Mouse (Mus musculus): ENCODE measurements around the gene Hist2h2aa1. TPM values are rescaled to one million over a fixed set of nuclear protein-coding genes. Genes with fewer than 3 reads are reported as not detected.
"Not testable (repeated sequence)": the region's sequence is repeated elsewhere in the genome, so short reads cannot be mapped to it uniquely, and the experiment has no call there.

The Hist2h2aa1 gene
- not detected in 2 replicates for total RNA-seq (2015)
- total RNA-seq (2017): 7,846 and 10,813 TPM in 2 replicates

DNA sequence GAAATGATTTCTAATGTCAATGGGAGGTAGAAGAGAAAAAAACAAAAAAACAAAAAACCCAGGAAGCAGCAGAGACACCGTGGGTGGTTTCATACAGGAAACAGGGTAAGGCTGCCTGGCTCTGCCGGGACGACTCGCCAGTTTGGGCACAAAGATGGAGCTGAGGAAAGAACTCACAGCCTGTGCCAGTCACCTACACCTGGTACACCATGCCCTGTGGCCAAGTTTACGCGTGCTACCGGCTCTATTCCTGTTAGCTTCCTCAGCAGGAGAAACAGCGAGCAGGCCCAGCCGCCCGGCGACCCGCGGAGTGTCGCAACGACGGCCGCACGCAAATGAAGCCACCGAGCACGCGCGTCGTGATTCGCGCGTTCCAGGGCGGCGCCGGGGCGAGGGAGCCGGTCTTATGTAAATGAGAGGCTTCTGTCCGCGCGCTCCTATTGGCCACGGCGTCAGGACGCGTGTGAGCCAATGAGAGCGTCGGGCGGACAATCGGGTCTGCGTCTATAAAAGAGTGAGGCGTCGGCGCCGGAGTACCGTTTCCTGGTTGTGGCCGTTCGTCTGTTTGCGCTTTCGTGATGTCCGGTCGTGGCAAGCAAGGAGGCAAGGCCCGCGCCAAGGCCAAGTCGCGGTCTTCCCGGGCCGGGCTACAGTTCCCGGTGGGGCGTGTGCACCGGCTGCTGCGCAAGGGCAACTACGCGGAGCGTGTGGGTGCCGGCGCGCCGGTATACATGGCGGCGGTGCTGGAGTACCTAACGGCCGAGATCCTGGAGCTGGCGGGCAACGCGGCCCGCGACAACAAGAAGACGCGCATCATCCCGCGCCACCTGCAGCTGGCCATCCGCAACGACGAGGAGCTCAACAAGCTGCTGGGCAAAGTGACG, at the start of gene Hist2h2aa1:
Gene Hist2h2aa1, plus strand, starts transcription at position 495 of the 884 bp plus-strand sequence.
- ATAC-seq (replicated peaks; ENCODE audit: poor library complexity): peak; percentile 62

DNA sequence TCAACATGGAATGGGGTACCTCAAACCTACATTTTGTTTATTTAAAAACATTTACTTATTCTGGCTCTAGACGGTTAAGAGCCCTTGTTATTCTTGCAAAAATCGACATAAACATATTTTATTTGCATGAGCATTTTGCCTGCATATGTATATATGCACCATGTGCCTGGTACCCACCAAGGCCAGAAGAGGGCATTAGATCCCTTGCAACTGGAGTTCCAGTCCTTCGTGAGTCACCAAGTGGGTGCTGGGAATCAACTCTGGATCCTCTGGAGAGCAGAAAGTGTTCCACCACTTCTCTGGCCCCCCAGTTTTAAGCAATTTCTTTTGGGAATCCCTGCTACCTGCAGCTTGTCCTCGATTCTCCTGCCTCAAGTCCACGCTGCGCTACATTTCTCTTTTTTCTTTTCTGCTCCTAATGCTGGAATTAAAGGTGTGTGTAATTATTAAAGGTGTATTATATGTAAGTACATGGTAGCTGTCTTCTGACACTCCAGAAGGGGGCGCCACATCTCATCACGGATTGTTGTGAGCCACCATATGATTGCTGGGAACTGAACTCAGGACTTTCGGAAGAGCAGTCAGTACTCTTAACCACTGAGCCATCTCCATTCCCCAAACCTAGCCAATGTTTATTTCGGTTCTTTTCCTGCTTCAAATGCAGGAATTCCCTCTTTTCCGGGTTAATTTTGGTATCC, 49.5 kb upstream of the Hist2h2aa1 start:
- ATAC-seq (replicated peaks; ENCODE audit: poor library complexity): no peak

- no peak for ATAC-seq (replicated peaks; ENCODE audit: poor library complexity)
These were observed 48.7 kb upstream of the Hist2h2aa1 start for GRCm38 (mm10) chr3:96196437-96197128.

DNA sequence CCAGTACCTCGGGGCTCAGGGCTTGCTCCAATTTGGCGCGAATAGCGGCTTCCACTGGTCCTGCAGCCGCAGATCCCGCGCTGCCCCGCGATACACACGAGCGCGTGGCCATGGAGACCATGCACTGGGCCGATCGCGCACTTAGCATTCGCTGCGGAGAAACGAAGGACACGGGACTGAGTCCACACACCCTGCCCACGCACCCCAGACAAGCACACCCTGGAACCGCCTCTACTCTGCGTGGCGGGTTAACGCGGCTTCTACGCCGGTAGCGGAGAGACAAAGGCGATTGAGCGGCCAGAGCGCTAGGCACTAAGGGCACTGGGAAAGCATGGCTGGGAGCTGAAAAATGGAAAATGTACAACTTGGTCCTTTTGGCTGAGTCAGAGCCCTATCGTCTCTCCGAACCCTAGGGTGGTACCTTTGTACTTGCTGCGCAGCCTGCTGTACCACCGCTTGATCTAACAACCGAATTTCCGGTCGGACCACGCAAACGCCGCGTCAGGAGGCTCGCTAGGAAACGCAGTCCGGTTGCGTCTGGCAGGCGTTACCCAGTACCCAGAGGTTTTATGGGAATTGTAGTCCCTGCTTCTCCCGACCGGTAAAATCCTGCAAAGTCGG, 48.1 kb upstream of the Hist2h2aa1 start:
- peak; percentile 77 for ATAC-seq (replicated peaks; ENCODE audit: poor library complexity)

- ATAC-seq (replicated peaks; ENCODE audit: poor library complexity): peak; percentile 43
These were observed 47.1 kb upstream of the Hist2h2aa1 start for GRCm38 (mm10) chr3:96198181-96198580.

DNA sequence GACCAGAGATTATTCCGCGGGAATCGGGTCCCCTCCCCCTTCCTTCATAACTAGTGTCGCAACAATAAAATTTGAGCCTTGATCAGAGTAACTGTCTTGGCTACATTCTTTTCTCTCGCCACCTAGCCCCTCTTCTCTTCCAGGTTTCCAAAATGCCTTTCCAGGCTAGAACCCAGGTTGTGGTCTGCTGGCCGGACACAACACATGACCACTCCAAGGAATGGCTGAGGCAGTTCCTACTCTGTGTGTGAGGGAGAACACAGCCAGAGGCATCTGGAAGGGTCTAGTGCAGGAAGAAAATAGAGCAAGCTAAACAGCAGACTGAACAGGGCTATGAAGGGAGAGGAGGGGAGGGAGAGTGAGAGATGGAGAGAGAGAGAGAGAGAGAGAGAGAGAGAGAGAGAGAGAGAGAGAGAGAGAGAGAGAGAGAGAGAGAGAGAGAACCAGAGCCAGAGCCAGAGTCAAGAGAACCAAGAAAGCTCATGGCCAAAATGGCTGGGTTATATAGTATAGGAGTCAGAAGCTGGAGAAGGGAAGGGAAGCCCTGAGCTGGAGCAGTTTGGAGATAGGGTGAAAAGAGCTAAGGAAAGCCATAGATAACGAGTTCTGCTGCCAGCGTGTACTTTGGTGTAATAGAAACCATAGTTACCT, 46.6 kb upstream of the Hist2h2aa1 start:
- ATAC-seq (replicated peaks; ENCODE audit: poor library complexity): not testable (repeated sequence)

DNA sequence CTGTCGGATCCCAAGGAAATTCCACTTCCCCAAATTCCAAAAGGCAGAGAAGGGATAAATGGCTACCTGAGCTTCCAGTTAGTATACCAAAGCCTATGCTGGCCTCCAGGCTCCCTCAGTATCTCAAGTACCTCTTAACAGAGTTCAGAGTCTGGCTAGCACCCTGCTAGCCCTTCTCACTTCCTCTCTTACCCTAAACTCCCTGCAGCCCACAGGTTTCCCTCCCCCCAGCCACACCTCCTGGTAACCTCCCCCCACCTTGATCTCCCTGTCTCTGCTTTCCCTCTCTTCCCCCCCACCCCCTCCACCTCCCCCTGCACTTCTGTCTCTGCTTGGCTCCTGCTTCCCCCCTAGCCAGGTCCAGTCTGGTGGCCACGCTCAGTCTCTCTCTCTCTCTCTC, 45.6 kb upstream of the Hist2h2aa1 start:
- ATAC-seq (replicated peaks; ENCODE audit: poor library complexity): no peak

- ATAC-seq (replicated peaks; ENCODE audit: poor library complexity): no peak
These were observed 37.5 kb upstream of the Hist2h2aa1 start for GRCm38 (mm10) chr3:96207819-96208218.

DNA sequence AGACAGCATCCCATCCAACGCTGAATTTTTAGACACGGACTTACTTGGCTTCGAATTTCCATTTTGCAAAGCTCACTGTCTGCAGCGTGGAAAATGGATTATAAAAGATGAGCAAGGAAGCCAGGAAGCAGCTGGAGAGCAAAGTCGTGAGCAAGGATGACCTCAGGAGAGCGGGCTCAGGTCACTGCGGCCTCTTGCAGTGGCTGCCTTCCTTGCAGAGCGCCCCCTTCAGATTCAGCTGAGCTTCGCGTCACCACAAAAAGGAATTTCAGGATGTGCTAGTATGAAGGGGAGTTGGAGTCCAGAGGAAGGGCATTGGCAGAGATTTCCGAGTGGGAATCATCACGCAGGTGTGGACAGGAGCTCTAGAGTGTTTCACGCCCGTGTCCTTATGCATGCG, 36.1 kb upstream of the Hist2h2aa1 start:
- ATAC-seq (replicated peaks; ENCODE audit: poor library complexity): no peak

DNA sequence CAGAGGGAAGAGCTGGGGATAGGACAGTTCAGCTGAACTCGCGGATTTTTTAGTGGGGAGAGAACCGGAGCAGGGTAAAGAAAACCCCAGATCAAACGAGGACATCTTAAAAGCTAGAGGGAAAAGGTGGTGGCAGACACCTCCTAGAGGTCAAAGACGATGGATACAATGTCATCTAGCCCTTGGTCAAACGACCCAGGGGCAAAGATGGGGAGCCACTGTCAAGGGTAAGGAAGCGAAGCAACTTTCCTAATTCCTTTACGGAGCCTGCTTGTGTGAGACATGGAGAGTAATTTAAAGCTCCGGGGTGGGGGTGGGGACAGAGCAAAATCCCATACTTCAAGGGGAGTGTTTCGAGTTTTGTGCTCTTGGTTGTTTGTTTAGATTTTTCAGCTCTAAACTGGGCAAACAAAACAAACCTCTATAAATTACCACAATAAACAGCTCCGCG, 26.1 kb upstream of the Hist2h2aa1 start:
- ATAC-seq (replicated peaks; ENCODE audit: poor library complexity): peak; percentile 7

DNA sequence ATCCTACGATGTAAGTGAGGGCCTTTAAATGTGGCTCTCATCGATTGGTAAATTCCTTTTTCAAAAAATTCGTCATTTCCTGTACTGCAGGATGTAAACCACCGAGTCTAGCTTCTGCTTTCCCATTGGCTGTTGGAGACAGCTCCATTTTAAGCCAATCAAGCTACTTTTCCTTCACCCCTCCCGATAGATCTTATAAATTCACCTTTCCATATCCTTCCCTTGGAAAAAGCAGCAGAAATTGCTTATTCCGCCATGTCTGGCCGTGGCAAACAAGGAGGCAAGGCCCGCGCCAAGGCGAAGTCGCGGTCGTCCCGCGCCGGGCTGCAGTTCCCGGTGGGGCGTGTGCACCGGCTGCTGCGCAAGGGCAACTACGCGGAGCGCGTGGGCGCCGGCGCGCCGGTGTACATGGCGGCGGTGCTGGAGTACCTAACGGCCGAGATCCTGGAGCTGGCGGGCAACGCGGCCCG, 25.6 kb upstream of the Hist2h2aa1 start, which contains the start of the genes Bola1 and Hist2h2ab:
Gene Bola1, minus strand, starts transcription at position 49 of the 470 bp plus-strand sequence.
Gene Hist2h2ab, plus strand, starts transcription at position 205 of the 470 bp plus-strand sequence.
- ATAC-seq (replicated peaks; ENCODE audit: poor library complexity): peak; percentile 54

DNA sequence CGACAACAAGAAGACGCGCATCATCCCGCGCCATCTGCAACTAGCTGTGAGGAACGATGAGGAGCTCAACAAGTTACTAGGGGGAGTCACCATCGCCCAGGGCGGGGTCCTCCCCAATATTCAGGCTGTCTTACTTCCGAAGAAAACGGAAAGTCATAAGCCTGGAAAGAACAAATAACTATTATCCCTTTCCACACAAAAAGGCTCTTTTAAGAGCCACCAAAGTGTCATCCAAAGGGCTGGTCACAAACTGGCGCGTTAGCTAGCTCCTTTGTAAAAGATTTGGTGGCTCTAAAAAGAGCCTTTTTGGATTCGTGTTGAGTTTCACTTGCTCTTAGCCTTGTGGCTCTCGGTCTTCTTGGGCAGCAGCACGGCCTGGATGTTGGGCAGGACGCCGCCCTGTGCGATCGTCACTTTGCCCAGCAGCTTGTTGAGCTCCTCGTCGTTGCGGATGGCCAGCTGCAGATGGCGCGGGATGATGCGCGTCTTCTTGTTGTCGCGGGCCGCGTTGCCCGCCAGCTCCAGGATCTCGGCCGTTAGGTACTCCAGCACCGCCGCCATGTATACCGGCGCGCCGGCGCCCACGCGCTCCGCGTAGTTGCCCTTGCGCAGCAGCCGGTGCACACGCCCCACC, 25.0 kb upstream of the Hist2h2aa1 start:
- peak; percentile 24 for ATAC-seq (replicated peaks; ENCODE audit: poor library complexity)

GRCm38 (mm10) chr3:96220765-96221639, 24.3 kb upstream of the Hist2h2aa1 start, which contains the start of the genes Hist2h2ac and Hist2h2be:
Gene Hist2h2ac, minus strand, starts transcription at chr3:96220880.
Gene Hist2h2be, plus strand, starts transcription at chr3:96221119.
- peak; percentile 76 for ATAC-seq (replicated peaks; ENCODE audit: poor library complexity)

DNA sequence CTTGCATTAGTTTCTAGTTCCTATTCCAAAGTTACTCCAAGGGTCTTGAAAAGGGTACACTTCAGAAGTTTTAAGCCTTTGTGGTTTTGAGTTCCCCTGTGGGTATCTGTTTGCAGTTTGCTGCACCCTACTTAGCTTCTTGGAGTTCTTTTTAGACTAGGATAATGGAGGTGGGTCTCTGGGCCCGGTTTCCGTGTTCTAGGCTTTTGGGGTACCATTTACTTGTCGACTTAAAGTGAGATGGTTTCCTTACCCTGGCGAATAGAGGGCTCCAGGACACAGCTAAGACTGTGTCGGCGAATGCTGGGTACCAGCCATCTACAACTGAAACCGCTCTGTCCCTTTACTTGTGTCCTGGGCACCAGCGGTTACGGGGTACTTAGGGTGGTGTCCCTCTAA, 23.7 kb upstream of the Hist2h2aa1 start:
- no peak for ATAC-seq (replicated peaks; ENCODE audit: poor library complexity)

- ATAC-seq (replicated peaks; ENCODE audit: poor library complexity): no peak
These were observed 22.5 kb upstream of the Hist2h2aa1 start for GRCm38 (mm10) chr3:96222774-96223173.

GRCm38 (mm10) chr3:96225421-96225820, 19.9 kb upstream of the Hist2h2aa1 start:
- ATAC-seq (replicated peaks; ENCODE audit: poor library complexity): no peak

DNA sequence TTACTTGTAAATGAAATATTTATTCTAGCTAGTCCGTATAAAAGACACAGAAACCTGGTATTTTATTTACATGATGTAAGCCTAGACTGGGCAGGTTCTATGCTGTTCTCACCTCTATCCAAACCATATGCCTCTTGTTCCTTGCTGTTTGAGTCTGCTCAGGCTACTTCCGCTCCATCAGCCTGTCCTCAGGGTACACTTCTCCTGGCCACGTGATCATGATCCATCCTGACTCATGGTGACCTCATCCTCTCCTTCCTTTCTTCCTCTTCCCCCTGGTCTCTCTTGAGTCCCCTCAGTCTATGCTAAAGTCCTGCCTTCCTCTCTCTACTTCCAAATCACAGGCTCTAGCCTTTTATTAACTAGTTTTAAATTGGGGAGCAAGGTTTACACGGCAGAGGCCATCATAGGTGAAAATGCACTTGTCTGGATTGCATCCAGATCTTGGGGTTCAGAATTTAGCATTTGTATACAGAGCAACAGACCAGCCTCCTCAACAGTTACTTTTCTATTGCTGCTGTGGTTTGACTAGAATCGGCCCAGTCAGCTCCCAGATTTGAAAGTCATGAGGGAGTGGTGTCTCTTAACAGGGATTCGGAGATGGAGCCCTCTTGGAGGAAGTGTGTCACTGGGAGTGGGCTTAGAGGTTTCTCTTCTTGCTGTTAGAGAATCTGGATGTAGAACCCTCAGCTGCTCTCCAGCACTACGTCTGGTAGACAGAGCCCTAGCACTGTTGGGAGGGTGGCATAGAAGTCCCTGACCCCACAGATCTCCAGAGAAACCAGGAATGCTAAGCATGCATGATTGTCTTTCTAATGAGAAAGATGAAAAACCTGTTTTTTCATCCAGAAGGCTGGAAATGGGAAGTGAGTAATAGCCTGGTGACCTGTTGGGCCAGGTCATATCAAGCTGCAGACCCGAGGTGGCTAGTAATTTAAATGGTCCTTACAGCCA, 18.3 kb upstream of the Hist2h2aa1 start:
- ATAC-seq (replicated peaks; ENCODE audit: poor library complexity): peak; percentile 66
